Mouse (Mus musculus) adrenal gland, adult 2 months (tissue): ENCODE data around the gene Sept11. TPM values are rescaled to one million over a fixed set of nuclear protein-coding genes. Genes with fewer than 3 reads are reported as not detected.

Experiments
- polyA plus RNA-seq: library from polyadenylated mRNA; depleted of rRNA; stranded (reverse); fragments of >200 nt; gene quantifications from 2 replicates; pipeline ENCODE4 v1.2.3, GENCODE M21; 2012; rRNA removed
- total RNA-seq, 2 experiments: library from RNA; stranded (reverse); gene quantifications; 2 replicates each; pipeline ENCODE4 v1.2.3; 2021

Sept11 gene
- total and polyA plus RNA-seq, 3 experiments, result 9.4 to 51.4 (median 41.3) TPM

Other genes with a start within 250 kb of the Sept11 start
- gene Sowahb, start 48.4 kb upstream of the Sept11 start, total RNA-seq, result under 1 TPM in 1 of 2 experiments, not detected in 1; 0.07 TPM
- gene Sowahb, start 48.4 kb upstream of the Sept11 start, polyA plus RNA-seq, result not detected in 2 replicates
- 100 to 1,000 TPM; 220 to 233 TPM for gene Ccni, start 113.1 kb downstream of the Sept11 start, total RNA-seq
- gene Ccni, start 113.1 kb downstream of the Sept11 start, polyA plus RNA-seq, result 169 and 270 TPM in 2 replicates
- 1 to 10 TPM in 1 of 2 experiments, under 1 TPM in 1; 0.73 to 1.6 TPM for gene 2010109A12Rik, start 113.1 kb downstream of the Sept11 start, total RNA-seq
- gene 2010109A12Rik, start 113.1 kb downstream of the Sept11 start, polyA plus RNA-seq, result not detected in 2 replicates
- 10 to 100 TPM; 19.0 to 30.9 TPM for gene Ccng2, start 173.8 kb downstream of the Sept11 start, total RNA-seq
- 56.3 and 92.5 TPM in 2 replicates for gene Ccng2, start 173.8 kb downstream of the Sept11 start, polyA plus RNA-seq